Mouse (Mus musculus) E14TG2a.4 (cell line): ENCODE data around the gene Gipc2.

Experiments
- CTCF ChIP-seq: conservative IDR thresholded peaks from 2 replicates; pipeline ENCODE4 v1.5.1; 2014; ENCODE audit warnings: low read length
- POU5F1 ChIP-seq: IDR thresholded peaks from 2 replicates; pipeline ENCODE4 v1.6.1; 2014; ENCODE audit warnings: low read length, borderline replicate concordance

GRCm38 (mm10) chr3:152062806-152063205, 103.2 kb downstream of the Gipc2 start:
- TF ChIP-seq CTCF, result no peak
- no peak for TF ChIP-seq POU5F1
